In genomic region chr13:73405720-73406629, GRCm38 (mm10) we compare ENCODE assay signal across 9 mouse cellular contexts.
DNase-seq lines count a peak whose midpoint lies in the region; ATAC-seq lines count a peak whose summit lies in the region.
"Had no signal": no experiment of that assay in that cellular context is flagged by ENCODE, and none has a peak within 500 bp of the region (broad histone marks: within the 10 kb centered on the region; RNA-seq: fewer than 3 reads in every experiment).

No protein-coding gene starts in this region.

- ATAC-seq in granulocyte monocyte progenitor cell, adult 5-6 weeks (replicated peaks; ENCODE audit: poor library complexity, severe bottlenecking) = peak; percentile 53
- ATAC-seq in kidney, embryonic 15.5 days (replicated peaks; ENCODE audit: low FRiP score) = peak; percentile 90

- H3K36me3 ChIP-seq in kidney, embryonic 15.5 days = no peaks in the 10 kb centered on the region
- H3K36me3 ChIP-seq: hindbrain, embryonic 15.5 days had no signal

- H3K9ac ChIP-seq in kidney, embryonic 15.5 days = no peak overlapping the region
- H3K9ac ChIP-seq: hindbrain, embryonic 15.5 days had no signal

- peaks cover 10% of the 10 kb centered on the region for H3K4me1 ChIP-seq in kidney, embryonic 15.5 days
- H3K4me1 ChIP-seq: hindbrain, embryonic 15.5 days had no signal

- peaks cover 22% of the 10 kb centered on the region for H3K27me3 ChIP-seq in kidney, embryonic 15.5 days

- H3K4me2 ChIP-seq in kidney, embryonic 15.5 days = peak overlapping the region; percentile 46
- H3K4me2 ChIP-seq: hindbrain, embryonic 15.5 days had no signal

- WGBS in kidney, embryonic 15.5 days = 16% methylated on average over 20 of the region's 20 CpGs

- H3K27ac ChIP-seq in kidney, embryonic 15.5 days = no peak overlapping the region
- H3K27ac ChIP-seq: hindbrain, embryonic 15.5 days had no signal

- H3K4me3 ChIP-seq in kidney, embryonic 15.5 days (replicated peaks) = no peak overlapping the region
- H3K4me3 ChIP-seq: hindbrain, embryonic 15.5 days had no signal

- H3K9me3 ChIP-seq in kidney, embryonic 15.5 days (replicated peaks) = no peaks in the 10 kb centered on the region
- H3K9me3 ChIP-seq: hindbrain, embryonic 15.5 days had no signal

- DNase-seq in thymus, postnatal 14 days = peak; percentile 9
- DNase-seq in thymus, adult 18-20 months = no peak
- DNase-seq in embryo, embryonic 10 days (ENCODE audit: low spot score) = peak; percentile 94
- DNase-seq in lung, postnatal 14 days = peak; percentile 54
- no peak for DNase-seq in T-cell, adult 2 months (ENCODE audit: low spot score)
- no peak for DNase-seq in urinary bladder, postnatal 4 days (ENCODE audit: low spot score in 2 of 2)

Comparison
In these comparisons a context has a peak if more than half of its experiments do, and no peak if none do; other contexts are left out.
1. DNase-seq: peak in thymus, postnatal 14 days (single experiment), embryo, embryonic 10 days (single experiment) and lung, postnatal 14 days (single experiment); none in thymus, adult 18-20 months (0 of 2), T-cell, adult 2 months (single experiment) and urinary bladder, postnatal 4 days (0 of 2).